Mouse (Mus musculus): ENCODE measurements around the gene Clec4a3. TPM values are rescaled to one million over a fixed set of nuclear protein-coding genes. Genes with fewer than 3 reads are reported as not detected.
A peak's percentile ranks its signal among the peaks of the same experiment; 100 is the strongest.
"Not testable (repeated sequence)": the region's sequence is repeated elsewhere in the genome, so short reads cannot be mapped to it uniquely, and the experiment has no call there.

The Clec4a3 gene
- polyA plus RNA-seq (2012; rRNA removed) = 0.53 and 0.68 TPM in 2 replicates

DNA sequence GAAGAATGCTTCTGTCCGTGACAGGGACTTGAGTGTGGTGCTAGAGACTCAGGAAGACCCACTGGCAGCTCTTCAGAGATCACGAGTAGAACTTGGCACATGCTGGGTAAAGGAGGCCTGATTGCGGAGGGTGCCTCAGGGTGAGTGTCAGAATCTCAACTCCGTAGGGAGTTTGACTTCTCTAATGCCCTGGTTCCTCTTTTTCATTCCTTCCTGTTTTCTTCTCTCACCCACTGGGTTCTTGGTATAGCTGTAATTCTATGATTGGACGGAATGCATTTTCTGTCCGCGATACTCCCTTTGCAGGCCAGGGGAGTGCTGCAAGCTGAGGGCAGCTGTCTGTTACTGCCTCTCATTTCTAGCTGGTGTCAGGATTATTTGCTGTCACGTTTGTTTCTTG lies at the start of gene Clec4a3:
Gene Clec4a3, plus strand, starts transcription at position 115 of the 400 bp plus-strand sequence.
- DNase-seq (ENCODE audit: extremely low spot score in 1 of 2, low spot score in 1 of 2) = peak in 1 of 2 experiments; percentile 8

DNA sequence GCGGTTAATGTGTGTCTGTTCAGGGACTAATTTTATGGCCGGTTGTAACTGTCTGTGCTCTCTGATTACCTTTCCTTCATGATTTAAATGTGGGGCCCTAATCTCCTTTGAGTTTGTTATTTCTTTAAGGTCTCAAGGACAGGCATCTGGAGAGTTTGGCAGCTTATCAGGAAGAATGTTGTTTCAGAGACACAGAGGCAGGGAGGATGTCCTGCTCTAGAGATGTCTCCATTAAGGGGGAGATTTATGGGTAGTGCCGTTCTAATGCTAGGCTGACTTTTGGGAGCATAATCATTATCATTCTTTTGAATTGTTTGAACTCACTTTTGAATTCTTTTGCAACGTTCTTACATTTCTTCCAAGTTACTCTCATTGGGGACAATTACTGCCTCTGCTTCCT lies 32.4 kb upstream of the Clec4a3 start:
- no peak for DNase-seq (ENCODE audit: extremely low spot score in 1 of 2, low spot score in 1 of 2)

DNA sequence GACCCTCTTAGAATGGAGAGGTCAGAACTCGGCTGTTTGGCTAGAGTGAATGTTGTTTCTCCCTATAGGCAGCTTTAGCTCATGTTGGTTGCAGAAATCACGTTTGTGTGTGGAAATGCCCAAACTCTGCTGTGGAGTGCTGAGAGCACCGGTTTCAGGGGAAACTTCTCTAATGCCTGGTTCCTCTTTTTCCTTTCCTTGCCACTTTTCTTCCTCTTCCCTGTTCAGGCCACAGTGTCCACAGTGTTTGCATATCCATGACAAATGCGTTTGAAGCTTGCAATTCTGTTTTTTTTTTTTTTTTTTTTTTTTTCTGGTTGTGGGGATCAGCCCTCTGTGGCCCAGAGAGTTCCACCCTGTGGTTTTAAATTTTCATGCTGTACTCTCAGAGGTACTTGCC lies 30.9 kb upstream of the Clec4a3 start, which contains the start of gene Clec4a1:
Gene Clec4a1, plus strand, starts transcription at position 398 of the 400 bp plus-strand sequence.
- DNase-seq (ENCODE audit: extremely low spot score in 1 of 2, low spot score in 1 of 2) = no peak

DNA sequence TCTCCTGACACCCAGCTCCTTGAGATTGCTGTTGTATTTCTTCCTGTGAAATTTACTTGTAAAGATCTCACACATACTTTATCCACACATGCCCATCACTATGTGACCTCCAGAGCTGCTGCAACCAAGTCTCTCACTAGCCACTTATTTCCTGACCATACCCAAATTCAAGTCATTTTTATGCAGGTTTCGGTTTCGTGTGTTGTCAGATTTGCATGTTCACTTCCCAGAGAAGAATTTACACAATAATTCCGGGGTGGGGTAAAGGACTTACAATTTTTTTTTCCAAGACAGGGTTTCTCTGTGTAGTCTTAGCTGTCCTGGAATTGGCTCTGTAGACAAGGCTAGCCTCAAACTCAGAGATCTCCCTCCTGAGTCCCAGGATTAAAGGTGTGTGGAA lies 17.5 kb upstream of the Clec4a3 start:
- DNase-seq (ENCODE audit: extremely low spot score in 1 of 2, low spot score in 1 of 2) = no peak

DNA sequence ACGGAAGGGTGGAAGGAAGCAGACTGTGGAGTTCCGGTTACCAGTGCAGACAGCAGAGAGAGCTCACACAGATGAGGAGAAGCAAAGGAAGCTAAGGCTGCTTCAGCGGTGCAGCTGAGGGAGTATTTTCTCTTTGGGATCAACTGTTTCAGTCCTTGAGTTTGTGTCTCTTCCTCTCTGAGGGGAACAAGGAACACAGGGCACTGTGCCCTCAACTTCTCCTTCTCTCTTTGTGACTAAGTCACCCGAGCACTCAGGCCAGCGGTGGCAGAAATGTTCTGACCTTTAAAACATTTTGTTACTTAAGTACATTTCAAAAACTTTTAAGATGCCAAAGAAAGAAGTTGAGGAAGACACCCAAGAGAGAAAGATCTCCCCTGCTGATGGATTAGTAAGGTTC lies 12.7 kb upstream of the Clec4a3 start:
- no peak for DNase-seq (ENCODE audit: extremely low spot score in 1 of 2, low spot score in 1 of 2)

DNA sequence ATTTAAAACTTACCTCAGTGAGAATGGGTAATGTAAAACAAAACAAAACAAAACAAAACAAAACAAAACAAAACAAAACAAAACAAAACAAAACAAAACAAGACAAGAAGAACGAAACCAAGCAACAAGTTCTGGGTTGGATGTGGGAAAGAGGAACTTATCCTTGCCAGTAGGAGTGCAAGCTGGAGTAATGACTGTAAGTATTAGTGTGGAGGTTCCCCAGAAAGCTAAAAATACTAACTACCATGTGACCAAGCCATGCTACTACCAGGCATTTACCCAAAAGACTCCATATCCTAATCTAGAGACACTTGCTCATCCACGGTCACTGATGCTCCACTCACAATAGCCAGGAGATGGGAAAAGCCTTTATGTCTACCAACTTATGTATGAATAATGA lies 5.6 kb upstream of the Clec4a3 start:
- DNase-seq (ENCODE audit: extremely low spot score in 1 of 2, low spot score in 1 of 2) = no peak

DNA sequence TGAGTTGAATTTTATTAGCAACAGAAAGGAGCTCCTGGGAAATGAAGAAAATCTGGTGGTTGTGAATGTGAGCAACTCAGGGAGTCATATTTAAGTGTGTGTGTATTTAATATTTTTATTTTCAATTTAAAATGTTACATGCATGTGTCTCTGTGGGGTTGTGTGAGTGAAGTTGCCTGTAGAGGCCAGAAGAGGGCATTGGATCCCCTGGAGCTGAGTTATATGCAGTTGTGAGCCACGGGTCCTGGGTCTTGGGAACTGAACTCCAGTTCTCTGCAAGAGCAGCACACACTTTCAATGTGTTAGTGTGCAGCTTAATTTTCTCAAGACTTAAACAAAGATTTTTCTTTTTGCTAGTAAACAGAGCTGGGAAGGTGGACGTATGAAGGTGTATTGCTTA lies 12.2 kb downstream of the Clec4a3 start:
- no peak for DNase-seq (ENCODE audit: extremely low spot score in 1 of 2, low spot score in 1 of 2)

DNA sequence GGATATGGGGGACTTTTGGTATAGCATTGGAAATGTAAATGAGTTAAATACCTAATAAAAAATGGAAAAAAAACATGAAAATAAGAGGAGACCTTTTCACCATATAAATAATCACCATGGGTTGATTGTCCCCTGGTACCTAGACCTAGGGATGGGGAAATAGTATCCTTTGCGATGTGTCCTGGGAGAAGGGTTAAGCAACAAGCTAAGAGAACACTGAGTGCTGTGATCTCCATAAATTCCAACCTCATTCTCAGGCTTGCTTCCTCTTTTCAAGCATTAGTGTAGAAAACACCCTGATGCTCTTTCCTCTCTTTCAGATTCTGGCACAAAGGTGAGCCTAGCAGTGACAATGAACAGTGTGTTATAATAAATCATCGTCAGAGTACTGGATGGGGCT lies 16.7 kb downstream of the Clec4a3 start:
- DNase-seq (ENCODE audit: extremely low spot score in 1 of 2, low spot score in 1 of 2) = no peak

DNA sequence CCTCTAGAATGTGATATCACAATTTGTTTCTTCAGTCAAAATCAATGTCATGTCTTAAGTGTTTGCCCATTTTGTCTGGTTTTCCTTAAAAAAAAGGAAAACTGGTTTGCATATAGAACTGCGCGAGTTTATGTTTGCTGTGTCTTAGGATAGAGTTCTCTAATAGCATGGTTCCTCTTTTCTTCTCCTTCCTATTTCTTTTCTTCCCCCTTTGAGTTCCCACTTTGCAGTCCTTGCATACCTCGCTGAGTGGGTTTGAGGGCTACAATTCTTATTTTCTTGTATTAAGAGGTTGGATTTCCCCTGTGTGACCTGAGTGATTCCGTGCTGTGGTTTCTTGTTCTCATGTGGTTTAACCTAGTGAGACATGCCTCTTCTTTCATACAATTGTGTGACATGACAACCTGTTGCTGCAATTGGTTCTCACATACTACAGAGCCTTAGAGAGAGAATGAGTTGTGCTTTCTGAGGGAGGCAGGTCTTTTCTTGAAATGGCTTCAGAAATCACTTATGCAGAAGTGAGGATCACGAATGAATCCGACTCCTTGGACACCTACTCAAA lies 37.6 kb downstream of the Clec4a3 start, which contains the start of gene Clec4a4:
Gene Clec4a4, plus strand, starts transcription at position 492 of the 562 bp plus-strand sequence.
- no peak for DNase-seq (ENCODE audit: extremely low spot score in 1 of 2, low spot score in 1 of 2)

DNA sequence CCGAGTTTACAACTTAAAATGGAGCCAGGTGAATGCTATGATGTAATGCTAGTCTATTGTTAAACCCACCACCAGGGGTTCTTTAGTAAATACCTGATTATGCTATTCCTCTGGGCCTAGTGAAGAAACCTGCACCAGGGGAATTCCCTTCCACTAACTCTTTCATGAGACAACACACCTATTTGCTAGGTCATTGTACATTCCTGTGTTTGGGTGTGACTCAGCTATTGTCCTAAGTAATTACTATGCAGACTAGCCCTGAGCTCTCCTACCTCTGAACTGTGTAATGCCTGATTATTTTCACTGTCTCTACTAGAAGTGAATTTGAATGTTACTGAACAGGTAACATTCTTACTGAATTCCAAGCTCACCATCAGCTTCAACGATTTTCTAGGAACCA lies 52.4 kb downstream of the Clec4a3 start:
- not testable (repeated sequence) for DNase-seq (ENCODE audit: extremely low spot score in 1 of 2, low spot score in 1 of 2)

DNA sequence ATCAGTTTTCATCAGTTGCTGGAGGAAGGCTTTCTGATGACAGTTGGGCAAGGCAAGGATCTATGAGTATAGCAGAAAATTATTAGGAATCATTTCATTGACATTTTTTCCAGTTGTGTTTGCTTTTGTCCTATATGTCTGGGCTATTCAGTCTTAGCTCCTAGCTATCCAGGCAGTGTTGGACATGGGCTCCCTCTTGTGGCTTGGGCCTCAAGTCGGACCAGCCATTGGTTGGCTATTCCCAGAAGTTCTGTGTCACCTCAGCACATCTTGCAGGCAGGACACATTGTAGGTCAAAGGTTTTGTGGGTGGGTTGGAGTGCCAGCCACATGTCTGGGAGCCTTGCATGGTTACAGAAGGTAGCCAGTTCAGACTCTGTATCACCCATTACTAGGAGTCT lies 53.3 kb downstream of the Clec4a3 start:
- DNase-seq (ENCODE audit: extremely low spot score in 1 of 2, low spot score in 1 of 2) = peak in 1 of 2 experiments; percentile 4

Other genes starting within 250 kb of the Clec4a3 start
- gene Nanog, start 245.0 kb upstream of the Clec4a3 start, polyA plus RNA-seq (2012; rRNA removed) = 0.06 TPM in 1 of 2 replicates, not detected in the other
- gene Slc2a3, start 150.9 kb upstream of the Clec4a3 start, polyA plus RNA-seq (2012; rRNA removed) = 101 and 105 TPM in 2 replicates
- 16.4 and 17.0 TPM in 2 replicates for gene Foxj2, start 132.6 kb upstream of the Clec4a3 start, polyA plus RNA-seq (2012; rRNA removed)
- 1.0 and 1.6 TPM in 2 replicates for gene C3ar1, start 96.4 kb upstream of the Clec4a3 start, polyA plus RNA-seq (2012; rRNA removed)
- gene Necap1, start 78.0 kb upstream of the Clec4a3 start, polyA plus RNA-seq (2012; rRNA removed) = 134 and 142 TPM in 2 replicates
- gene Clec4a1, start 30.7 kb upstream of the Clec4a3 start, polyA plus RNA-seq (2012; rRNA removed) = 0.38 and 0.52 TPM in 2 replicates
- not detected in 2 replicates for gene Clec4a4, start 37.9 kb downstream of the Clec4a3 start, polyA plus RNA-seq (2012; rRNA removed)
- gene Clec4b1, start 97.4 kb downstream of the Clec4a3 start, polyA plus RNA-seq (2012; rRNA removed) = not detected in 2 replicates
- gene Clec4a2, start 153.9 kb downstream of the Clec4a3 start, polyA plus RNA-seq (2012; rRNA removed) = 0.67 and 1.4 TPM in 2 replicates
- gene Clec4b2, start 220.4 kb downstream of the Clec4a3 start, polyA plus RNA-seq (2012; rRNA removed) = not detected in 2 replicates

Data from frontal cortex, adult 2 months (tissue).